Mouse (Mus musculus) liver, embryonic 11.5 days (tissue): ENCODE results near the gene Tnfsfm13. TPM values are rescaled to one million over a fixed set of nuclear protein-coding genes. Genes with fewer than 3 reads are reported as not detected.

Experiments used
- ATAC-seq: fragments of 200-750 bp; cut with Nextera tagmentation; replicated peaks from 2 replicates; pipeline ENCODE4 v1.8.0; 2017; ENCODE audit warnings: moderate number of reproducible peaks, mild to moderate bottlenecking, moderate TSS enrichment, moderate library complexity; ENCODE audit not compliant: low FRiP score
- DNase-seq: peaks from one replicate; pipeline ENCODE4 v3.0.0-alpha.2; 2017; ENCODE audit warnings: low spot score
- H3K27ac ChIP-seq: fragments of 300-500 bp; sonication (generic); 2 replicates; pipeline ENCODE4 v1.5.1; 2014; ENCODE audit warnings: mild to moderate bottlenecking, low read depth, low read length, control low read depth
- H3K27me3 ChIP-seq: fragments of 300-500 bp; sonication (generic); replicated peaks from 2 replicates; pipeline ENCODE4 v1.6.1; 2014; ENCODE audit warnings: low read length, mixed read lengths; ENCODE audit not compliant: control insufficient read depth, insufficient read depth
- H3K36me3 ChIP-seq: fragments of 300-500 bp; sonication (generic); 2 replicates; pipeline ENCODE4 v1.6.1; 2014; ENCODE audit warnings: mild to moderate bottlenecking, low read length, moderate library complexity, mixed read lengths; ENCODE audit not compliant: control insufficient read depth, insufficient read depth
- H3K4me1 ChIP-seq: fragments of 300-500 bp; sonication (generic); replicated peaks from 2 replicates; pipeline ENCODE4 v1.6.1; 2014; ENCODE audit warnings: low read length, mixed read lengths; ENCODE audit not compliant: control insufficient read depth, insufficient read depth
- H3K4me2 ChIP-seq: fragments of 300-500 bp; sonication (generic); 2 replicates; pipeline ENCODE4 v1.6.1; 2014; ENCODE audit warnings: mild to moderate bottlenecking, control low read depth, moderate library complexity
- H3K4me3 ChIP-seq: fragments of 300-500 bp; sonication (generic); 2 replicates; pipeline ENCODE4 v1.5.1; 2014; ENCODE audit warnings: low read depth, low read length, control low read depth
- H3K9ac ChIP-seq: fragments of 300-500 bp; sonication (generic); 2 replicates; pipeline ENCODE4 v1.6.1; 2014; ENCODE audit warnings: low read depth, low read length, control low read depth
- H3K9me3 ChIP-seq: fragments of 300-500 bp; sonication (generic); 2 replicates; pipeline ENCODE4 v1.6.1; 2016; ENCODE audit warnings: low read length, inconsistent platforms, mixed read lengths; ENCODE audit not compliant: control insufficient read depth
- WGBS: fragments of 180-500 bp; shearing (Covaris S2); extraction: QIAGEN DNeasy Blood & Tissue Kit; methylation state at CpG from one replicate; pipeline ENCODE4 v1.1.7; 2014; 5-methylcytosine and 5-hydroxymethylcytosine counted together
- polyA plus RNA-seq: library from polyadenylated mRNA; unstranded; fragments of >200 nt; fragmentation: Nextera tagmentation; extraction: Ambion mirVana; gene quantifications from 2 replicates; pipeline ENCODE4 v1.2.1, GENCODE M21; 2014

Tnfsfm13 gene
- polyA plus RNA-seq, 1 experiment from 2014 or later: 1.7 TPM

- Histone ChIP-seq H3K4me2 (no peak overlapping the region), H3K36me3 (no peaks in the 10 kb centered on the region), H3K4me1 (peaks cover 12% of the 10 kb centered on the region), H3K4me3 (no peak overlapping the region), H3K9me3 (no peaks in the 10 kb centered on the region), H3K27me3 (no peaks in the 10 kb centered on the region), H3K27ac (no peak overlapping the region), H3K9ac (no peak overlapping the region)
- DNase-seq (no peak), ATAC-seq (no peak)
- WGBS: 18% methylated on average over 1 of the region's 1 CpGs
Measured at GRCm38 (mm10) chr11:69699595-69699994, 3.7 kb upstream of the Tnfsfm13 start.

- no peaks in the 10 kb centered on the region for H3K27me3 ChIP-seq
- no peak overlapping the region for H3K4me3 ChIP-seq
- no peak overlapping the region for H3K4me2 ChIP-seq
- ATAC-seq (no peak), DNase-seq (no peak)
- H3K9me3 ChIP-seq: no peaks in the 10 kb centered on the region
- no peak overlapping the region for H3K27ac ChIP-seq
- no peak overlapping the region for H3K9ac ChIP-seq
- WGBS: 66% methylated on average over 5 of the region's 5 CpGs
- peaks cover 12% of the 10 kb centered on the region for H3K4me1 ChIP-seq
- no peaks in the 10 kb centered on the region for H3K36me3 ChIP-seq
Measured at GRCm38 (mm10) chr11:69698574-69698973, 2.7 kb upstream of the Tnfsfm13 start.

- Histone ChIP-seq H3K4me2 (no peak overlapping the region), H3K27ac (no peak overlapping the region), H3K4me3 (no peak overlapping the region), H3K9me3 (no peaks in the 10 kb centered on the region), H3K36me3 (no peaks in the 10 kb centered on the region), H3K9ac (no peak overlapping the region), H3K4me1 (peaks cover 16% of the 10 kb centered on the region), H3K27me3 (no peaks in the 10 kb centered on the region)
- ATAC-seq (no peak), DNase-seq (no peak)
- WGBS: 83% methylated on average over 3 of the region's 3 CpGs
Measured at GRCm38 (mm10) chr11:69697396-69697795, 1.5 kb upstream of the Tnfsfm13 start.

- Histone ChIP-seq H3K27me3 (no peaks in the 10 kb centered on the region), H3K9ac (peak overlapping the region; percentile 63; the same call in 1 of the 2 replicates), H3K9me3 (no peaks in the 10 kb centered on the region), H3K36me3 (no peaks in the 10 kb centered on the region), H3K4me2 (peak overlapping the region; percentile 77), H3K27ac (peak overlapping the region; percentile 64; the same call in 1 of the 2 replicates), H3K4me3 (peak overlapping the region; percentile 53), H3K4me1 (peaks cover 17% of the 10 kb centered on the region)
- no peak for DNase-seq
- WGBS: 36% methylated on average over 6 of the region's 6 CpGs
- ATAC-seq: no peak
Measured at GRCm38 (mm10) chr11:69695046-69695360, 895 bp downstream of the Tnfsfm13 start.

GRCm38 (mm10) chr11:69693421-69693965 lies 2.4 kb downstream of the Tnfsfm13 start:
- no peak overlapping the region for H3K4me3 ChIP-seq
- WGBS: 62% methylated on average over 11 of the region's 11 CpGs
- ATAC-seq (no peak), DNase-seq (no peak)
- peaks cover 16% of the 10 kb centered on the region for H3K4me1 ChIP-seq
- H3K9me3 ChIP-seq: no peaks in the 10 kb centered on the region
- H3K36me3 ChIP-seq: no peaks in the 10 kb centered on the region
- no peak overlapping the region for H3K4me2 ChIP-seq
- no peaks in the 10 kb centered on the region for H3K27me3 ChIP-seq
- H3K9ac ChIP-seq: no peak overlapping the region
- no peak overlapping the region for H3K27ac ChIP-seq

- Histone ChIP-seq H3K27me3 (no peaks in the 10 kb centered on the region), H3K4me3 (no peak overlapping the region), H3K9ac (no peak overlapping the region), H3K36me3 (no peaks in the 10 kb centered on the region), H3K4me1 (peaks cover 16% of the 10 kb centered on the region), H3K27ac (no peak overlapping the region), H3K4me2 (no peak overlapping the region), H3K9me3 (no peaks in the 10 kb centered on the region)
- DNase-seq (no peak), ATAC-seq (no peak)
- WGBS: 59% methylated on average over 6 of the region's 6 CpGs
Measured at GRCm38 (mm10) chr11:69692863-69693262, 3.0 kb downstream of the Tnfsfm13 start.

GRCm38 (mm10) chr11:69692196-69692811 lies 3.6 kb downstream of the Tnfsfm13 start:
- Histone ChIP-seq H3K27me3 (no peaks in the 10 kb centered on the region), H3K4me3 (no peak overlapping the region), H3K36me3 (no peaks in the 10 kb centered on the region), H3K9me3 (no peaks in the 10 kb centered on the region), H3K9ac (no peak overlapping the region), H3K4me2 (no peak overlapping the region), H3K27ac (no peak overlapping the region), H3K4me1 (peaks cover 16% of the 10 kb centered on the region)
- ATAC-seq (no peak), DNase-seq (no peak)
- 52% methylated on average over 9 of the region's 9 CpGs for WGBS

GRCm38 (mm10) chr11:69689891-69690290 lies 6.0 kb downstream of the Tnfsfm13 start:
- DNase-seq: no peak

GRCm38 (mm10) chr11:69687061-69687460 lies 8.8 kb downstream of the Tnfsfm13 start:
- no peak for ATAC-seq

More at GRCm38 (mm10) chr11:69689891-69690290, 6.0 kb downstream of the Tnfsfm13 start:
- Histone ChIP-seq H3K27me3 (no peaks in the 10 kb centered on the region), H3K36me3 (no peaks in the 10 kb centered on the region), H3K4me3 (no peak overlapping the region), H3K9me3 (no peaks in the 10 kb centered on the region), H3K4me1 (peaks cover 12% of the 10 kb centered on the region), H3K9ac (no peak overlapping the region), H3K27ac (no peak overlapping the region), H3K4me2 (no peak overlapping the region)
- WGBS: 96% methylated on average over 1 of the region's 1 CpGs
- ATAC-seq: no peak

More at GRCm38 (mm10) chr11:69687061-69687460, 8.8 kb downstream of the Tnfsfm13 start:
- no peak for DNase-seq
- no peak overlapping the region for H3K4me2 ChIP-seq
- H3K27ac ChIP-seq: no peak overlapping the region
- H3K4me1 ChIP-seq: peaks cover 15% of the 10 kb centered on the region; the same call in 1 of the 2 replicates
- H3K9me3 ChIP-seq: no peaks in the 10 kb centered on the region
- peak overlapping the region; percentile 38; the same call in 1 of the 2 replicates for H3K9ac ChIP-seq
- no peak overlapping the region for H3K4me3 ChIP-seq
- H3K36me3 ChIP-seq: no peaks in the 10 kb centered on the region
- 59% methylated on average over 5 of the region's 5 CpGs for WGBS
- H3K27me3 ChIP-seq: no peaks in the 10 kb centered on the region
